Comparison of ENCODE assay signal across 9 mouse cellular contexts in genomic region chr12:101875107-101875506, GRCm38 (mm10). TPM values are rescaled to one million over a fixed set of nuclear protein-coding genes. Genes with fewer than 3 reads are reported as not detected.
DNase-seq lines count a peak whose midpoint lies in the region; ATAC-seq and TF ChIP-seq lines count a peak whose summit lies in the region.
"Had no signal": no experiment of that assay in that cellular context is flagged by ENCODE, and none has a peak within 500 bp of the region (broad histone marks: within the 10 kb centered on the region; RNA-seq: fewer than 3 reads in every experiment).

No protein-coding gene starts in this region.

- H3K27me3 ChIP-seq in heart, postnatal 0 days (ENCODE audit: control insufficient read depth, insufficient read depth, low read length) = no peaks in the 10 kb centered on the region
- H3K27me3 ChIP-seq in midbrain, postnatal 0 days (ENCODE audit: insufficient read depth, low read length) = no peaks in the 10 kb centered on the region
- no peaks in the 10 kb centered on the region for H3K27me3 ChIP-seq in midbrain, embryonic 13.5 days
- H3K27me3 ChIP-seq in midbrain, embryonic 16.5 days (ENCODE audit: control insufficient read depth, insufficient read depth, low read depth, low read length) = no peaks in the 10 kb centered on the region

- H3K4me3 ChIP-seq in heart, postnatal 0 days (ENCODE audit: low read depth, low read length) = no peak overlapping the region
- no peak overlapping the region for H3K4me3 ChIP-seq in midbrain, postnatal 0 days (ENCODE audit: low read depth, low read length)
- H3K4me3 ChIP-seq in midbrain, embryonic 13.5 days (replicated peaks) = no peak overlapping the region
- no peak overlapping the region for H3K4me3 ChIP-seq in midbrain, embryonic 16.5 days (ENCODE audit: low read depth, low read length)

- intact Hi-C loops in heart, postnatal 14 days (cut with DNase I) = loop anchor here (2.0 to 5.0 kb wide), 2 partner anchors 63 to 752 kb away; no protein-coding TSS in a partner anchor

- peaks cover 56% of the 10 kb centered on the region for H3K36me3 ChIP-seq in heart, postnatal 0 days (replicated peaks; ENCODE audit: control insufficient read depth, insufficient read depth, low read length)
- H3K36me3 ChIP-seq in midbrain, postnatal 0 days (ENCODE audit: insufficient read depth, low read length) = peaks cover 19% of the 10 kb centered on the region; the same call in 1 of the 2 replicates
- peaks cover 43% of the 10 kb centered on the region for H3K36me3 ChIP-seq in midbrain, embryonic 13.5 days
- peaks cover 18% of the 10 kb centered on the region for H3K36me3 ChIP-seq in midbrain, embryonic 16.5 days (ENCODE audit: control insufficient read depth, insufficient read depth, low read length)

- no peak overlapping the region for H3K27ac ChIP-seq in heart, postnatal 0 days (ENCODE audit: low read depth)
- H3K27ac ChIP-seq in midbrain, postnatal 0 days (ENCODE audit: low read depth, low read length) = no peak overlapping the region
- H3K27ac ChIP-seq in midbrain, embryonic 13.5 days = no peak overlapping the region
- H3K27ac ChIP-seq in midbrain, embryonic 16.5 days (ENCODE audit: low read length) = no peak overlapping the region
- H3K27ac ChIP-seq: macrophage had no signal

- ATAC-seq in heart, postnatal 0 days (ENCODE audit: insufficient read depth, low read depth) = no peak
- no peak; the same call in 1 of the 2 replicates for ATAC-seq in midbrain, postnatal 0 days (ENCODE audit: low FRiP score)
- no peak for ATAC-seq in midbrain, embryonic 13.5 days
- ATAC-seq in midbrain, embryonic 16.5 days = no peak

- peak; percentile 66 for DNase-seq in heart, postnatal 0 days (ENCODE audit: low spot score)
- no peak for DNase-seq in heart, postnatal 14 days
- DNase-seq in midbrain, postnatal 0 days (ENCODE audit: low spot score) = peak; percentile 79
- DNase-seq in embryo, embryonic 9.5 days (ENCODE audit: extremely low spot score) = peak; percentile 20
- no peak for DNase-seq in frontal cortex, postnatal 25 days (ENCODE audit: low spot score in 2 of 2)
- no peak for DNase-seq in adrenal gland, postnatal 4 days (ENCODE audit: low spot score in 2 of 2)

- no peak overlapping the region for H3K9ac ChIP-seq in heart, postnatal 0 days (replicated peaks; ENCODE audit: low read depth, low read length)
- H3K9ac ChIP-seq in midbrain, postnatal 0 days (replicated peaks; ENCODE audit: low read length, poor library complexity, severe bottlenecking) = no peak overlapping the region
- no peak overlapping the region for H3K9ac ChIP-seq in midbrain, embryonic 13.5 days (replicated peaks)
- H3K9ac ChIP-seq in midbrain, embryonic 16.5 days (ENCODE audit: low read depth, low read length) = no peak overlapping the region

- no peaks in the 10 kb centered on the region for H3K9me3 ChIP-seq in heart, postnatal 0 days (replicated peaks; ENCODE audit: control insufficient read depth, low read length)
- no peaks in the 10 kb centered on the region for H3K9me3 ChIP-seq in midbrain, postnatal 0 days (ENCODE audit: low read length)
- H3K9me3 ChIP-seq in midbrain, embryonic 13.5 days = no peaks in the 10 kb centered on the region
- H3K9me3 ChIP-seq in midbrain, embryonic 16.5 days (replicated peaks; ENCODE audit: control insufficient read depth, low read length, poor library complexity, severe bottlenecking) = no peaks in the 10 kb centered on the region

- TF ChIP-seq EP300 in heart, postnatal 0 days (IDR thresholded peaks at IDR 0.05; ENCODE audit: low read depth) = no peak

- no peak overlapping the region for H3K4me2 ChIP-seq in heart, postnatal 0 days (ENCODE audit: low read depth, low read length)
- no peak overlapping the region for H3K4me2 ChIP-seq in midbrain, postnatal 0 days (ENCODE audit: low read depth, low read length, poor library complexity, severe bottlenecking)
- no peak overlapping the region for H3K4me2 ChIP-seq in midbrain, embryonic 13.5 days (replicated peaks)
- H3K4me2 ChIP-seq in midbrain, embryonic 16.5 days (ENCODE audit: low read length) = no peak overlapping the region

- no peaks in the 10 kb centered on the region for H3K4me1 ChIP-seq in heart, postnatal 0 days (ENCODE audit: control insufficient read depth, insufficient read depth)
- no peaks in the 10 kb centered on the region for H3K4me1 ChIP-seq in midbrain, postnatal 0 days (ENCODE audit: insufficient read depth, low read length)
- no peaks in the 10 kb centered on the region for H3K4me1 ChIP-seq in midbrain, embryonic 13.5 days (replicated peaks)
- H3K4me1 ChIP-seq in midbrain, embryonic 16.5 days (ENCODE audit: control insufficient read depth, insufficient read depth, low read length) = no peaks in the 10 kb centered on the region

- peak; percentile 52 for TF ChIP-seq CTCF in heart, postnatal 0 days (IDR thresholded peaks at IDR 0.05; ENCODE audit: low read depth)
- peak; percentile 76 for TF ChIP-seq CTCF in midbrain, postnatal 0 days (IDR thresholded peaks at IDR 0.05)

- 60% methylated on average over 1 of the region's 1 CpGs for WGBS in heart, postnatal 0 days
- 41% methylated on average over 1 of the region's 1 CpGs for WGBS in midbrain, postnatal 0 days
- WGBS in midbrain, embryonic 13.5 days = 63% methylated on average over 1 of the region's 1 CpGs
- 72% methylated on average over 1 of the region's 1 CpGs for WGBS in midbrain, embryonic 16.5 days

RNA-seq across cellular contexts. Expression of gene Trip11, which starts 38.0 kb away (rescaled TPM):
- total RNA-seq in heart, postnatal 0 days (2014; rRNA removed; ENCODE audit: low replicate concordance) = 9.8 and 23.4 TPM in 2 replicates
- polyA plus RNA-seq in heart, postnatal 0 days (2015; fragmentation: Nextera tagmentation; extraction: Ambion mirVana) = 19.7 and 20.7 TPM in 2 replicates
- total RNA-seq in heart, postnatal 14 days (2021) = 10 to 100 TPM; 31.7 to 35.1 TPM
- total RNA-seq in midbrain, postnatal 0 days (2014; rRNA removed) = 21.5 and 24.8 TPM in 2 replicates
- 21.4 and 26.3 TPM in 2 replicates for polyA plus RNA-seq in midbrain, postnatal 0 days (2015; fragmentation: Nextera tagmentation; extraction: Ambion mirVana)
- 24.2 and 26.4 TPM in 2 replicates for polyA plus RNA-seq in midbrain, embryonic 13.5 days (2015; fragmentation: Nextera tagmentation; extraction: Ambion mirVana)
- 16.4 and 22.1 TPM in 2 replicates for polyA plus RNA-seq in midbrain, embryonic 16.5 days (2015; fragmentation: Nextera tagmentation; extraction: Ambion mirVana)
- total RNA-seq in adrenal gland, postnatal 4 days (2021) = 10 to 100 TPM; 32.0 to 36.9 TPM

RNA-seq across cellular contexts. Expression of gene Fbln5, which starts 56.3 kb away (rescaled TPM):
- 35.9 and 38.4 TPM in 2 replicates for total RNA-seq in heart, postnatal 0 days (2014; rRNA removed; ENCODE audit: low replicate concordance)
- 56.0 and 61.6 TPM in 2 replicates for polyA plus RNA-seq in heart, postnatal 0 days (2015; fragmentation: Nextera tagmentation; extraction: Ambion mirVana)
- 10 to 100 TPM; 31.6 to 38.1 TPM for total RNA-seq in heart, postnatal 14 days (2021)
- total RNA-seq in midbrain, postnatal 0 days (2014; rRNA removed) = 10.7 and 11.0 TPM in 2 replicates
- polyA plus RNA-seq in midbrain, postnatal 0 days (2015; fragmentation: Nextera tagmentation; extraction: Ambion mirVana) = 16.7 and 19.8 TPM in 2 replicates
- polyA plus RNA-seq in midbrain, embryonic 13.5 days (2015; fragmentation: Nextera tagmentation; extraction: Ambion mirVana) = 2.4 and 3.4 TPM in 2 replicates
- polyA plus RNA-seq in midbrain, embryonic 16.5 days (2015; fragmentation: Nextera tagmentation; extraction: Ambion mirVana) = 10.3 and 11.7 TPM in 2 replicates
- 10 to 100 TPM; 78.4 to 96.9 TPM for total RNA-seq in adrenal gland, postnatal 4 days (2021)

Comparison
In these comparisons a context has a peak if more than half of its experiments do, and no peak if none do; other contexts are left out.
1. DNase-seq: peak in heart, postnatal 0 days (single experiment), midbrain, postnatal 0 days (single experiment) and embryo, embryonic 9.5 days (single experiment); none in heart, postnatal 14 days (0 of 2), frontal cortex, postnatal 25 days (0 of 2) and adrenal gland, postnatal 4 days (0 of 2).